Mouse (Mus musculus): ENCODE data around the gene Chrd.

Chrd gene

DNA sequence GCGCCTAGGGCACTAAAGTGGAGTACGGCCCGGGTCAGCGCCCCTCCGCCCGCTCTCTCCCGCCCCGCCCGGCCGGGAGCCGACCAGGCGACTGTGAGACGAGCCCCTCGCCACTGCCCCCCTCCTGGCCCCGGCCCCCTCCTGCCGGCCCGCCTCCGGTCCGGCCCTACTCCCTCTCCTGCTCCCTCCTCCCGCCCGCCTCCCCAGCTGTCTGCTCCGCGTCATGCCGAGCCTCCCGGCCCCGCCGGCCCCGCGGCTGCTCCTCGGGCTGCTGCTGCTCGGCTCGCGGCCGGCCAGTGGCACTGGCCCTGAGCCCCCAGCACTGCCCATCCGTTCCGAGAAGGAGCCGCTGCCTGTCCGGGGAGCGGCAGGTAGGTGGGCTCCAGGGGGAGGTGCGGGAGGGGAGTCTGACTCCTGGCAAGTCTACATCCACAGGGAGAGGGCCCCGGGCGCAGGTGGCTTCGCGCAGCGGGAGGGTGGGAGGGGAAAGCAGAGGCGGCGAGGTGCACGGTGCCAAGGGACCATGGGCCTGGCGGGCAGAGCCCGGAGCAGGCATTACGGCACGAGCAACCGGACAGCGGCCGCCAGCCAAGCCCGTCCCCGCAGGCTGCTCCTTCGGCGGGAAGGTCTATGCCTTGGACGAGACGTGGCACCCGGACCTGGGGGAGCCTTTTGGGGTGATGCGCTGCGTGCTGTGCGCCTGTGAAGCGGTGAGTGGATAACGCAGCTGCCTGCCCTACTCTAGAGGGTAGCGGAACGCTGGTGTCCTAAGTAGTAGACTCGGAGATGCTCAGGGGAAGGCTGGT, at the start of gene Chrd:
Gene Chrd, plus strand, starts transcription at position 203 of the 806 bp plus-strand sequence.
- no peak for DNase-seq (ENCODE audit: low read depth, low spot score)

GRCm38 (mm10) chr16:20690774-20691173, 42.2 kb upstream of the Chrd start:
- no peak for DNase-seq (ENCODE audit: low read depth, low spot score)

DNA sequence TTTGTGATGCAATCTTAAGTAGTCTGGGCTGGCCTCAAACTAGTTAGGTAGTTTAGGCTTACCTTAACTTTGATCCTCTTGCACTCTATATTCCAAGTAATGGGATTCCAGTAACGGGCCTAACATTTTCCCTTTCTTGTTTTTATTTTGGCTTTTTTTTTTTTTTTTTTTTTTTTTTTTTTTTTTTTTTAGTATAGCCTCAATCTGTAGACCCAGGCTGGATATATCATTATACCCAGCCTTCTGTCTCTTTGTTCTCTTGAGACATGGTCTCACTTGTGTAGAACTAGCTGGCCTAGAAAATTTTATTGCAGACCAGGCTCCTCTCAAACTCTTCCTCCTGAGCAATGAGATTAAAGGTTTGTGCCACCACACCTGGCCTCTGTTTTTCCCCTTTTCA, 41.3 kb upstream of the Chrd start:
- no peak for DNase-seq (ENCODE audit: low read depth, low spot score)

- no peak for DNase-seq (ENCODE audit: low read depth, low spot score)
These were observed 40.5 kb upstream of the Chrd start for GRCm38 (mm10) chr16:20692241-20692965.

DNA sequence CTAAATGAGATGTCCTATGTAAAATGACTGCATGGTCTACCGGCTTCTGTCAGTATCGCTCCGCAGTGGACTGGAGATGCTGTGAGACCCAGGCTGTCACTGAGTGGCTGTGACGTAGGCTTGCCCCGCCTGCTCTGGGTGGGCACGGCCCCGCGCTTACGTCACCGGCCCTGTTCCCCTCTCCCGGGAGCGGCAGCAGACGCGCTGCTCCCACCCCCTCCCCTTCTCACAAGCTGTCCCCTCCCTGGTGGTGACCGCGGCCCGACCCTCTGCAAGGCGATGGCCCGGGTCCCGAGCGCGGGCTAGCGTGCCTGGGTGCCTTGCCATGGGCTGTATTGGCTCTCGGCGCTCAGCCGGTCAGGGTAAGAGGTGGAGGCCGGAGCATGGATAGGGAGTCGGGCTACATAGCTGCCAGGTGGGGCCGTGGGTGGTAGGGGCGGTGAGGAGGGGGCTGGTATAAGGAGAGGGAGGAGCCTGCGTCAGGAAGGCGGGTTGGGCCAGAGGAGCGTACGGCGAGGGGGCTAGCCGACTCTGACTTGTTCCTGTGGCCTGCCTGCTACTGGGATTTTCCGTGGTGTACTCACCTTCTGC, 39.7 kb upstream of the Chrd start, which contains the start of gene Fam131a:
Gene Fam131a, plus strand, starts transcription at position 131 of the 591 bp plus-strand sequence.
- peak; percentile 90 for DNase-seq (ENCODE audit: low read depth, low spot score)

- peak; percentile 93 for DNase-seq (ENCODE audit: low read depth, low spot score)
These were observed 38.1 kb upstream of the Chrd start for GRCm38 (mm10) chr16:20694781-20695180.

- DNase-seq (ENCODE audit: low read depth, low spot score), result peak; percentile 91
These were observed 37.2 kb upstream of the Chrd start for GRCm38 (mm10) chr16:20695622-20696323.

- DNase-seq (ENCODE audit: low read depth, low spot score), result no peak
These were observed 33.7 kb upstream of the Chrd start for GRCm38 (mm10) chr16:20699266-20699665.

DNA sequence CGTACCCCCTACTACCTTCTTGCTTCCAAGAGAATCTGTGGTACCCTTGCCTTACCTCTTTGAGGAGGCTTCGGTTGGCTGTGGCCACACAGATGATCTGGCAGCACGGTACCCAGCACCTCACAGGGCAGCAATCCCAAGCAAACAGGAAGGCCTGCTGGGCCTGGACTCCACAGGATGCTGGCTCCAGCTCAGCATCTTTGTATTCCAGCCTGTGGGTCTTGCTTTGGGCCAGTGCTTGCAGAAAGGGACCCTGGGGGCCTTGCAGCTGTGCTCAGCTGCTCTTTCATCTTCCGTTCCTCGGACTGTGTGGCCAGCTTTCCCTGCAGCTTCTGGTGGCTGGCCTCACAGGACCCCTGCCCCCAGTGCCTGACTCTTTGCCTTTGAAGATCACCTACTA, 32.9 kb upstream of the Chrd start:
- DNase-seq (ENCODE audit: low read depth, low spot score), result no peak

- DNase-seq (ENCODE audit: low read depth, low spot score), result no peak
These were observed 31.6 kb upstream of the Chrd start for GRCm38 (mm10) chr16:20701316-20701715.

GRCm38 (mm10) chr16:20701729-20702521, 31.0 kb upstream of the Chrd start:
- DNase-seq (ENCODE audit: low read depth, low spot score), result no peak

- DNase-seq (ENCODE audit: low read depth, low spot score), result no peak
These were observed 30.4 kb upstream of the Chrd start for GRCm38 (mm10) chr16:20702522-20702893.

DNA sequence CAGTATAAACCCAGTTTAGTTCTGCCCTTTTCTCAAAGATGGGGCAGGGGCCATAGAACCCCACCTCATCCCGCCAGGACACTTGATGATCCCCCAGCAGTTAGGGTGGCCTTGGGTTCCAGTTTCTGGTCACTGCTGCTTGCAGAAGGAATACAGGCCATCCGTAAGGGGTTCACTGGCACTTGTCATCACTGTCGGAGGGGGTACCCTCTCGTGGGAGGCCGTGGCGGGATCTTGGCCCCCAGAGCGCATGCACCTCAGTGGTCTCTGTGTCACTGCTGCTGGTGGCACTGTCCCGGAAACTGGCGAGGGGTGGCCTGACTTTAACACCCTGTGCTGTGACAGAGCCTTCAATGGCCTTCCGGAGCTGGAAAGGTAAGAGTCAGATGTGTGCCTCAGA, 29.9 kb upstream of the Chrd start:
- DNase-seq (ENCODE audit: low read depth, low spot score), result no peak

DNA sequence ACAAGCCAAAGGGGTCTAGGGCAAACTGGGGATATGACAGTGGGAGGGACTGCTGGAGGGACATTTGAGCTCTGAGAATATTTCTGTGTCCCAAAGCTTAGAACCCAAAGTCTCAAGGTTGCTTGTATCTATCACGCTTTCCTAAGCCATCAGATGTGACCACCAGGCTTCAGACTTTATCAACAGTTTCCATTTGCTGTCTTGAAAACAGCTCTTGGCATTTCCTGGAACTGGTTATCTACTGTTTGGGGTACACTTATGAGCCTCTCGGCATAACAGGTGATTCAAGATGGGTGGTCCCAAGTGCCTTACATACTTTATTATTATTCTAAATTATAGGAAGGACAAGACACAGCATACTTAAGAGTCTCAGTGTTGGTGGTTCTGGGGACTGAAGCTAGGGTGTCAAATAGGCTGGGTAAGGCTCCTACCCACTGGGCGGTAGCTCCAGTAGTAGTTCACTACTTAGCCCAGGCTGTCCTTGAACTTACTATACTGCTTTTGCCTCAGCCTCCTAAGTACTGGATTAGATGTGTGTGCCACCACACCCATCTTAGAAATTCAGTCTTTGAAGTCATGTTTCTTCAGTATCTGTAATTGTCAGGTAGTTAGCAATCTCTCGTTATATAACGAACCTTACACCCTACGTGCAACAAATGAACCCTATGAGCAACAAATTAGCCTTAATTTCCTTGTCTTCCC, 29.1 kb upstream of the Chrd start:
- no peak for DNase-seq (ENCODE audit: low read depth, low spot score)

- DNase-seq (ENCODE audit: low read depth, low spot score), result no peak
These were observed 27.1 kb upstream of the Chrd start for GRCm38 (mm10) chr16:20705786-20706185.

GRCm38 (mm10) chr16:20706407-20707055, 26.4 kb upstream of the Chrd start:
- DNase-seq (ENCODE audit: low read depth, low spot score), result no peak

DNA sequence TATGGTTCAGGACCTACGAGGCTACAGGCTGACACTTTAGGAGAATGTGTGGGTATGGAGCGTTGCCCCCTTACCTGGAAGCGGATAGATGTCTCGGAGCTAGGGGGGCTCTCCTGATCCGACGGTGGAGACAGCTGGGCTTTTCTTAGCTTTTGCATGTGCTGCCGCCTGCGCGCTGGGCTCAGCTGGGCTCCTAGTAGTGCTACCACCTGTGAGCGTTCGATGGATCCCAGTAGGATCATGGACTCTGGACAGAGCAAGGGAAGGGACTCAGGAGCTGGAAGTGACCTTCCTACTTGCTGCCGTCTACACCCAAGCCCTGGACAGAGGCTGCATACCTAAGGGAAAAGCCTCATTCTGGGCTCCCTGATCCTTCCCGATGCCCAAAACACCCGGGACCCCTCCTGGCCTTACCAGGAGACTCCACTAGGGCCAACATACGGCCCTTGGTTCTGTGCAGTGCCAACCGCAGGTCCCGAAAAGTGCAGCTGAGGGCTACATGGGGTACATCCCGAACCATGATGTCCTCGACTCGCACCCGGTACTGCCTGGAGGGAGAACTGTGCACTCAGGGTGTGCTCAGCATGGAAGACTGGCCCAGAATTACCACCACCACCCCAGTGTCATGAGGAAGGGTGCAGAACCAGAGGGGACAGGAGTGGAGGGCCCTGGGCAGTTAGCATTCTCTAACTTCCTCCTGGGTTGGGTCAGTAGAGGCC, 24.5 kb upstream of the Chrd start:
- DNase-seq (ENCODE audit: low read depth, low spot score), result no peak

DNA sequence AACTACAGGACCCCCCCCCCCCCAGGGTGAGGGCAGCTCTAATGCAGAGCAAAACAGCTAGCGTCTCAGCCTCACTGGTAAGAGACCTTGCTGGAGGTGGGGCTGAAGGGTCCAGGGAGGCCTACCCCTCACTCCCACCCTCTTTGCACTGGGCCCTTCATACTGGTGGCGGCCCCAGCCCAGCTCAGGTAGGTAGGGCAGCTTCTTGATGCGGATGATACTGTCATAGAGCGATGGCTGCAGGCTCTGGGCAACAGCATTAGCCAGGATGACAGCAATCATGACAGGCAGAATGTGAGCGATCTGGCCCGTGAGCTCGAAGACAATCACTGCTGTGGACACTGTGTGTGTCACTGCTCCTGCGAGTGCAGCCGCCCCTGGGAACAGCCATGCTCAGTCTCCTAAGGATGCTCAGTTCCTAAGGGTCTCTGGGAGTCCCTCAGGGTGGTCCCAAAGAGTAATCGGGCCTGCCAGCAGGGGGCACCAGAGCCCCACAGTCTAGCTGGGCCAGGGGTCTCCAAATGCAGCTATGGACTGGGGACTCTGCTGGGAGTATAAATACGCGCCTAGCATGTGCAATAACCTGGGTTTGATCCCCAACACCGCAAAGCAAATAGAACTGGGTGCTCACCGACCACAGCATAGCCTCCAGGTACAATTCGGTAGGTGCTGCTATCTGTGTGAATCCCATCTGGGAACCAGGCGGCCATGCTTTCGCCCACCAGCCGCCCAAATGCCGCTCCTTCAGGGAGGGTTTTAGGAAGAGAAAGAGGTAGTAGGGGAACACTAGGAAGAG, 23.8 kb upstream of the Chrd start:
- DNase-seq (ENCODE audit: low read depth, low spot score), result no peak

- no peak for DNase-seq (ENCODE audit: low read depth, low spot score)
These were observed 22.6 kb upstream of the Chrd start for GRCm38 (mm10) chr16:20710370-20710769.

Measured in telencephalon, adult 2 months (tissue).